In genomic region chr9:20751477-20752029, GRCm38 (mm10) we compare ENCODE assay signal across 10 mouse cellular contexts. TPM values are rescaled to one million over a fixed set of nuclear protein-coding genes. Genes with fewer than 3 reads are reported as not detected.
DNase-seq lines count a peak whose midpoint lies in the region.
"Had no signal": no experiment of that assay in that cellular context is flagged by ENCODE, and none has a peak within 500 bp of the region (broad histone marks: within the 10 kb centered on the region; RNA-seq: fewer than 3 reads in every experiment).

No protein-coding gene starts in this region.

- peak; percentile 65 for DNase-seq in embryo, embryonic 10 days (ENCODE audit: low spot score)
- no peak for DNase-seq in embryo, embryonic 9.5 days (ENCODE audit: extremely low spot score)
- DNase-seq in thymus, postnatal 14 days: peak; percentile 28
- DNase-seq in thymus, postnatal 36 days: no peak
- peak; percentile 23 for DNase-seq in kidney, postnatal 14 days
- no peak for DNase-seq in adrenal gland, adult 18-20 months (ENCODE audit: low spot score in 2 of 2)
- DNase-seq in lung, postnatal 14 days: no peak
- no peak for DNase-seq in yolk sac, embryonic 10.5 days (ENCODE audit: low spot score)
- DNase-seq: heart, postnatal 4 days; thymus, adult 18-20 months had no signal

RNA-seq across cellular contexts. Expression of gene Olfm2, which starts 5.4 kb away (rescaled TPM):
- under 1 TPM; 0.53 to 0.58 TPM for total RNA-seq in adrenal gland, adult 18-20 months (2021)

Comparison
In these comparisons a context has a peak if more than half of its experiments do, and no peak if none do; other contexts are left out.
1. DNase-seq: peak in embryo, embryonic 10 days (single experiment), thymus, postnatal 14 days (single experiment) and kidney, postnatal 14 days (single experiment); none in embryo, embryonic 9.5 days (single experiment), thymus, postnatal 36 days (0 of 2), adrenal gland, adult 18-20 months (0 of 2), lung, postnatal 14 days (single experiment) and yolk sac, embryonic 10.5 days (single experiment).